Mouse (Mus musculus): ENCODE data around the gene Chn2.

Chn2 gene

GRCm38 (mm10) chr6:54119885-54120666 lies 80.7 kb downstream of the Chn2 start:
- no peak for DNase-seq

GRCm38 (mm10) chr6:54120889-54121288 lies 81.5 kb downstream of the Chn2 start:
- no peak for DNase-seq

GRCm38 (mm10) chr6:54124519-54124918 lies 85.2 kb downstream of the Chn2 start:
- no peak for DNase-seq

GRCm38 (mm10) chr6:54125536-54125935 lies 86.2 kb downstream of the Chn2 start:
- no peak for DNase-seq

- DNase-seq = no peak
These were observed 87.1 kb downstream of the Chn2 start for GRCm38 (mm10) chr6:54126225-54126992.

GRCm38 (mm10) chr6:54126993-54127697 lies 87.8 kb downstream of the Chn2 start:
- DNase-seq = no peak

- DNase-seq = no peak
These were observed 89.3 kb downstream of the Chn2 start for GRCm38 (mm10) chr6:54128702-54129101.

- DNase-seq = no peak
These were observed 90.2 kb downstream of the Chn2 start for GRCm38 (mm10) chr6:54129570-54129969.

- no peak for DNase-seq
These were observed 91.5 kb downstream of the Chn2 start for GRCm38 (mm10) chr6:54130881-54131280.

GRCm38 (mm10) chr6:54132576-54132975 lies 93.2 kb downstream of the Chn2 start:
- no peak for DNase-seq

- DNase-seq = no peak
These were observed 93.9 kb downstream of the Chn2 start for GRCm38 (mm10) chr6:54133231-54133630.

GRCm38 (mm10) chr6:54138157-54138556 lies 98.8 kb downstream of the Chn2 start:
- no peak for DNase-seq

- no peak for DNase-seq
These were observed 101.1 kb downstream of the Chn2 start for GRCm38 (mm10) chr6:54140488-54140887.

GRCm38 (mm10) chr6:54141165-54141564 lies 101.8 kb downstream of the Chn2 start:
- DNase-seq = no peak

- DNase-seq = no peak
These were observed 103.7 kb downstream of the Chn2 start for GRCm38 (mm10) chr6:54142848-54143651.

- no peak for DNase-seq
These were observed 104.3 kb downstream of the Chn2 start for GRCm38 (mm10) chr6:54143652-54143960.

GRCm38 (mm10) chr6:54148844-54149526 lies 109.6 kb downstream of the Chn2 start:
- no peak for DNase-seq

GRCm38 (mm10) chr6:54150821-54151220 lies 111.5 kb downstream of the Chn2 start:
- DNase-seq = no peak

- no peak for DNase-seq
These were observed 112.3 kb downstream of the Chn2 start for GRCm38 (mm10) chr6:54151443-54152241.

GRCm38 (mm10) chr6:54157097-54157496 lies 117.7 kb downstream of the Chn2 start:
- no peak for DNase-seq

- no peak for DNase-seq
These were observed 119.0 kb downstream of the Chn2 start for GRCm38 (mm10) chr6:54158317-54158716.
